Mouse (Mus musculus): ENCODE results near the gene Cant1. TPM values are rescaled to one million over a fixed set of nuclear protein-coding genes. Genes with fewer than 3 reads are reported as not detected.

The Cant1 gene
- polyA plus RNA-seq, 1 experiment from 2014 or later, result 19.2 TPM

Other genes starting within 250 kb of the Cant1 start
- gene Cyth1, start 170.5 kb downstream of the Cant1 start, polyA plus RNA-seq (2016; fragmentation: Nextera tagmentation; extraction: Ambion mirVana), result 10.1 and 11.5 TPM in 2 replicates
- 22.9 and 24.6 TPM in 2 replicates for gene Usp36, start 128.8 kb downstream of the Cant1 start, polyA plus RNA-seq (2016; fragmentation: Nextera tagmentation; extraction: Ambion mirVana)
- 0.16 and 0.26 TPM in 2 replicates for gene Cep295nl, start 76.6 kb downstream of the Cant1 start, polyA plus RNA-seq (2016; fragmentation: Nextera tagmentation; extraction: Ambion mirVana)
- 31.3 and 35.1 TPM in 2 replicates for gene Timp2, start 63.3 kb downstream of the Cant1 start, polyA plus RNA-seq (2016; fragmentation: Nextera tagmentation; extraction: Ambion mirVana)
- 0.47 and 1.0 TPM in 2 replicates for gene Lgals3bp, start 17.0 kb downstream of the Cant1 start, polyA plus RNA-seq (2016; fragmentation: Nextera tagmentation; extraction: Ambion mirVana)
- 1.5 and 2.3 TPM in 2 replicates for gene C1qtnf1, start 9.1 kb upstream of the Cant1 start, polyA plus RNA-seq (2016; fragmentation: Nextera tagmentation; extraction: Ambion mirVana)
- 7.1 and 7.9 TPM in 2 replicates for gene Engase, start 57.7 kb upstream of the Cant1 start, polyA plus RNA-seq (2016; fragmentation: Nextera tagmentation; extraction: Ambion mirVana)